Mouse (Mus musculus) macrophage (primary cell): Measurements from ENCODE around the gene Vdac2. TPM values are rescaled to one million over a fixed set of nuclear protein-coding genes. Genes with fewer than 3 reads are reported as not detected.
A peak's percentile ranks its signal among the peaks of the same experiment; 100 is the strongest.

Experiments used
- H3K27ac ChIP-seq: fragments of 350-480 bp; formaldehyde crosslinking; 2 replicates; pipeline ENCODE4 v1.9.0; 2021
- H3K36me3 ChIP-seq: fragments of 350-480 bp; formaldehyde crosslinking; 2 replicates; pipeline ENCODE4 v1.9.0; 2021; ENCODE audit errors: inconsistent target
- H3K4me3 ChIP-seq: fragments of 350-480 bp; formaldehyde crosslinking; 2 replicates; pipeline ENCODE4 v1.9.0; 2021; ENCODE audit errors: inconsistent target
- H3K79me2 ChIP-seq: fragments of 350-480 bp; formaldehyde crosslinking; 2 replicates; pipeline ENCODE4 v1.9.0; 2021; ENCODE audit errors: inconsistent target
- WGBS: methylation state at CpG from one replicate; pipeline ENCODE4 v1.1.7; 2026; ENCODE audit warnings: inconsistent platforms; ENCODE audit not compliant: missing documents; 5-methylcytosine and 5-hydroxymethylcytosine counted together
- polyA plus RNA-seq: library from polyadenylated mRNA; stranded (reverse); fragments of 250-400 nt; gene quantifications from 3 replicates; pipeline ENCODE4 v1.2.4, GENCODE M21; 2018; ENCODE audit warnings: inconsistent platforms

Gene Vdac2
- polyA plus RNA-seq, 1 experiment from 2014 or later = 425 TPM

DNA sequence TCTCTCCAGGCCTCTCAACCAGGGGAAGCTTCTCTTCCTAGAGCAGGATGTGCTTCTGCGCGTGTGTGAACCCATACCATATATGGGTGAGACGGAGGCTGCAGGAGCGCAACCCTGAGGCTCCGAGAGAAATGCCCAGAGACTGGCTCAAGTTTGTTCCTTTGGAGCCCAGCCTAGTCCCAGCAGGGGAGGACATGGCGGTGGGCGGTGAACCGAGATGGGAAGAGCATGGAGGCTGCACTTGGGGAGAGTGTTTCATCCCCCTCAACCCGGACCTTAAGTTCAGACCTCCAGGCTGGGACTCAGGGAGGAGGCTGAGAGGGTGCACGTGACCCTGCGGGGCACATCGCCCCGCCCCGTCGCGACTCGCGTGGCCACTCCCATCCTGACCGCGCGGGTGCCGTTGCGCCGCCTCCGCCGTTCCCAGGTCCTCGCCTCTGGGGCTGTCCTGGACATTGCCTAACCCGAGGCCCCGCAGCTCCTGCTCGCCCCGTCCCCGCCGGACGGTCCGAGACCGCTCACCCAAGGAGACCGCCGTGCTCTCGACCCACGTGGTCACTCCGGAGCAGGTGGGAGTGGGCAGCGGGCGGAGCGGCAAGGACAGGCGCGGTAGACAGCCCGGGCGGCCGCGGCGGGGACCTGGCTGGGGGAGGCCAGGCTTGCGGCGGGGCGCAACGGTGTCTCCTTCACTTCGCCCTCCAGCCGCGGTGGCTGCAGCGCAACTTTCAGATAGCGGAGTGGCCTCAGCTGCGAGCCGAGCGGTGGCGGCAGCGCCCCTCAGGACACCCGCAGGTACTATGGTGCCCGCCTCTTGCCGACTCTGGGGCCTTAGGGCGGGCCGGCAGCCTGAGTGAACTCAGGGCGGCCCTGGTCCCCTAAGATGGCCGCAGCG lies 6.1 kb downstream of the Vdac2 start:
- peak overlapping the region; percentile 100 for H3K4me3 ChIP-seq
- H3K36me3 ChIP-seq = peaks cover 28% of the 10 kb centered on the region
- peak overlapping the region; percentile 93 for H3K27ac ChIP-seq
- H3K79me2 ChIP-seq = peaks cover 47% of the 10 kb centered on the region
- WGBS = under 1% methylated on average over 71 of the region's 73 CpGs

DNA sequence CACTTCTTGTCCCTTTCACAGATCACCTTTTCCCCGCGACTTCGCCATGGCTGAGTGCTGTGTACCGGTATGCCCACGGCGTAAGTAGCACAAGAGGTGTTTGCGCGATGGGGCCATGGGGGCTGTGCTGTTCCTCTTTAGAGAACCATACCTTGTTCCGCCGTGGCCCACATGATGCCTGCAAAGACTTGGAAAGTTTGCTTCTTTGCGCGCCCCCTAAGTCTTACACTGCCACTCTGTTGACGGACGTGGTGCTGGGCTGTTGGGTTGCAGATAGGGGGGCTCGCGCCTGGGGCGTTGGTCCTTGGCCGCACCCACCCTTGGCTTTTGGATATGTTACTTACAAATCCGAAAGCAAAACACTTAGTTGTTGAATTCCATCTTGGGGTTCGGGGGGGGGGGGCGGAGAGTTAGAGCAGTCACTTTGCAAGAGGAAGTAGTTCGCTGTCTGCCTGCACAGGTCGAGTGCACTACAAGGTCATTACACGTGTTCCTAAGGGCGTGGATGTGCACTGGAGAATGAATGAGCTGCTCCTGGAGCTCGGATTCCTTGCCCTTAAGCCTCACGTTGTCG lies 6.9 kb downstream of the Vdac2 start:
- H3K4me3 ChIP-seq = peak overlapping the region; percentile 100
- H3K79me2 ChIP-seq = peaks cover 55% of the 10 kb centered on the region
- H3K36me3 ChIP-seq = peaks cover 34% of the 10 kb centered on the region
- under 1% methylated on average over 28 of the region's 28 CpGs for WGBS
- peak overlapping the region; percentile 93 for H3K27ac ChIP-seq

- no peak overlapping the region for H3K27ac ChIP-seq
- 92% methylated on average over 8 of the region's 8 CpGs for WGBS
These were observed 13.4 kb downstream of the Vdac2 start for GRCm38 (mm10) chr14:21838336-21839017.

DNA sequence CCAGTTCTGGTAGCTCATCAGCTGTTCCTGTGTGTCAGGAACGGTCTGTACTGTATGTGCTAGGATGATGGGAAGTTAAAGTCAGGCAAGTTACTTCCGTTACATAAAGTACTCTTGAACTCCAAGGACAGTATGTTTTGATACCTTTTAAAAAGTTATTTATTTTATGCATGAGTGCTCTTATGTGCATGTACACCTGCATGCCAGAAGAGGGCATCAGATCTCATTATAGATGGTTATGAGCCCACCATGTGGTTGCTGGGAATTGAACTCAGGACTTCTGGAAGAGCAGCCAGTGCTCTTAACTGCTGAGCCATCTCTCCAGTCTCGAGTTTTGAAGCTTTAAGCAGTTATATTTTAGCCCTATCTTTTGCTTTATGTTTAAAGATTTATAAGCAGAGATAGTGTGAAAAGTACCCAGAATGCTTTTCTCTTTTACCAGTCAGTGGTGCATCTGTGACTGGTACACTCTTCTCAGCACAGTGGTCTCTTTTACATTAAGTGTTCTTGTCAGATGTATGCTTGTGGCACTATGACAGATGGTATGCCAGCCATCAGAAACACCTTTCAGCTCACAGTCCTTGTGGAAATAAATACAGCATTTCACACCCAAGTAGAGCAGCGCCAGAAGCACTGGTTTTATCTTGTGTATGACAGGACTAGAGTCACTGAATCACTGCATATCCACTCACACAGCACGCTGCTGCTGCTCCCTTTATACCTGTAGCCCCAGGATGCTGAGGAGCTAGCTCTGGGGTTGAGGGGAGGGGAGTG lies 17.0 kb downstream of the Vdac2 start:
- 95% methylated on average over 5 of the region's 5 CpGs for WGBS
- Histone ChIP-seq H3K36me3 (peaks cover 82% of the 10 kb centered on the region), H3K27ac (no peak overlapping the region), H3K79me2 (peaks cover 84% of the 10 kb centered on the region), H3K4me3 (no peak overlapping the region)

More at GRCm38 (mm10) chr14:21838336-21839017, 13.4 kb downstream of the Vdac2 start:
- H3K79me2 ChIP-seq = peaks cover 98% of the 10 kb centered on the region
- peaks cover 83% of the 10 kb centered on the region for H3K36me3 ChIP-seq
- H3K4me3 ChIP-seq = no peak overlapping the region

DNA sequence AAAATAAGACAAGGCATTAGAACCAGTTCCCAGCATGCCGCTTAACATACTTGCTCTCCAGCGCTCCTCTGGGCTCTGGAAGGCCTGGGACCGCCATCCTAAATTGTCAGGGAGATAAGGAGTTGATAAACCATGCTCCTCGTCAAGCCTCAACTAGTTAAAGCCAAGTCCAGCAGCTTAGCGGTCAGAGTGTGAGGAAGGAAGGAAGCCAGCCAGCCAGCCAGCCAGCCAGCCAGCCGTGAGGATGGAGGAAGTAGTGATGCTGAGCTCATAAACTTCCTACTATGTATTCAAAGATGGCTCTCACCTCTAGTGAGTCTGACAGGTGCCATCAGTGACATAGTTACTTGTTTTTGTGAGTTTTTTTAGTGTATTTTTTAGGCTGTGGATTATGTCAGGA lies 18.2 kb downstream of the Vdac2 start:
- H3K36me3 ChIP-seq = peaks cover 69% of the 10 kb centered on the region
- H3K79me2 ChIP-seq = peaks cover 75% of the 10 kb centered on the region
- H3K4me3 ChIP-seq = no peak overlapping the region
- WGBS = 60% methylated on average over 6 of the region's 6 CpGs
- no peak overlapping the region for H3K27ac ChIP-seq

DNA sequence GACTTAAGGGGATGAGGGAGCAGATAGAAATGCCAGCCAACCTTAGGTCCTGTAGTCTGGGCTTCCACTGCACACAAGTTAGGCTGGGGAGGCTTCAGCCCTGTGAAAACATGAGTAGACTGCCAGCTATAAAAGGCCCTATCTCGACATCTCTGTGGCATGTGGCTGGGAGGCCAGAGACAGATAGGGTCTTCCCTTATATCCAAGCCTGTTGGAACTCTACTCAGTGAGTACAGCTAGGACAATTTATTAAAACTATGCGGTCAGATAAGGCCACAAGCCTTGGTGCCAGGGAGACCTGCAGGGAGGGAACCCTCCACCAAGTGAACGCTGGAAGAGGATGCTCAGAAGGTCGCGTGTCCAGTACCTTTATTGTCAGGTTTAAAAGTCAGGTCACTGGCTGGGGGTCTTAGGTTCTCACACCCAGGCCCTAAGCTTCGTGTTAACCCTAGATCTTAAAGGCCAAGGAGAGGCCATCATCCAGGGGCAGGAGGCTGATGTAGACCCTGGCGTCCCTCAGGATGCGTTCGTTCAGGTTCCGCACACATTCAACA lies 21.9 kb downstream of the Vdac2 start:
- 46% methylated on average over 10 of the region's 10 CpGs for WGBS
- Histone ChIP-seq H3K27ac (no peak overlapping the region), H3K4me3 (no peak overlapping the region), H3K79me2 (peaks cover 39% of the 10 kb centered on the region), H3K36me3 (peaks cover 37% of the 10 kb centered on the region)

GRCm38 (mm10) chr14:21847381-21848165 lies 22.5 kb downstream of the Vdac2 start:
- H3K27ac ChIP-seq = peak overlapping the region; percentile 69
- peaks cover 30% of the 10 kb centered on the region for H3K36me3 ChIP-seq
- peaks cover 32% of the 10 kb centered on the region; the same call in 1 of the 2 replicates for H3K79me2 ChIP-seq
- 2% methylated on average over 50 of the region's 50 CpGs for WGBS
- peak overlapping the region; percentile 61 for H3K4me3 ChIP-seq

GRCm38 (mm10) chr14:21848166-21849154 lies 23.4 kb downstream of the Vdac2 start, which contains the start of gene Comtd1:
Gene Comtd1, minus strand, starts transcription at chr14:21848977.
- Histone ChIP-seq H3K36me3 (peaks cover 29% of the 10 kb centered on the region), H3K27ac (peak within 1 kb of the TSS; percentile 69), H3K4me3 (peak within 1 kb of the TSS; percentile 61), H3K79me2 (peaks cover 25% of the 10 kb centered on the region; the same call in 1 of the 2 replicates)
- 1% methylated on average over 51 of the region's 51 CpGs for WGBS

DNA sequence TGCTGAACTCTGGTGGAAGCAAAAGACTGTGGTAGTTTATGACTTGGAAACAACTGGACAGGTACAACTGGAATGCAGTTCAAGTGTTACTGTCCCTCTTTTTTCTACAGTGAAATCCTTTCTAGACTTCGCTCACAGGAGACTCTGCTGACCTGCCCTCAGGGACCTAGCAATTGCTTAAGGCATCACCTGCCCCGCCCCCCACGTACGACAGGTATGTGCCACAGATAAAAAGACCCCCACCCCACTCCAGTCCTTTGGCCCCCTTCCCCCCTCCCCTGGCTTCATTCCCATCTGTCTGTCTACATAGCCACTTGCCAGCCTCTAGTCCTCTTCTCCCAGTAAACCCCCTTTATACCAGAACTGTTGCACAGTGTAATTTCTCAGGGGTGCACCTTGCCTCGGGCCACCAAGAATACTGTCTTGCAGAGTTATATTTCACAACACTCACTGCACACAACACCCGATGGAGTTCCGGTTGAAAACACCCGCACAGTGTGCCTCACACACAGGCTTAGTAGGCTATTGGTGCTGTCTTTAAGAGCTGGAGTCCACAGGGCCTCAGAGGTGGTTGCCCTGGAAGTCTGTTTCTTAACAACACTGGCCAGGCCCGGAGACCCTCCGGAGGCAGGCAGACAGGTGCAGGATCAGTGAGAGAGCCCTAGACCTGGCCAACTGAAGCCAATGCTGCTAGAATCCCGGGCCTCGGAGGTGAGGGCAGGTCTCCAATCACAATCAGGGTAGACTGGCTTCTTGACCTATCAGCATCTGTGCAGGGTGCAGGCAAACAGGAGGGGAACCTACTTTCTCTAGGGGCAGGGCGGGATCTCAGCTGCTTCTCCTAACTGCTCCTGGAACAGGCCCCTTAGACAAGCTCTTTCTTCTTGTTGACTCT lies 24.7 kb downstream of the Vdac2 start:
- no peak overlapping the region for H3K27ac ChIP-seq

DNA sequence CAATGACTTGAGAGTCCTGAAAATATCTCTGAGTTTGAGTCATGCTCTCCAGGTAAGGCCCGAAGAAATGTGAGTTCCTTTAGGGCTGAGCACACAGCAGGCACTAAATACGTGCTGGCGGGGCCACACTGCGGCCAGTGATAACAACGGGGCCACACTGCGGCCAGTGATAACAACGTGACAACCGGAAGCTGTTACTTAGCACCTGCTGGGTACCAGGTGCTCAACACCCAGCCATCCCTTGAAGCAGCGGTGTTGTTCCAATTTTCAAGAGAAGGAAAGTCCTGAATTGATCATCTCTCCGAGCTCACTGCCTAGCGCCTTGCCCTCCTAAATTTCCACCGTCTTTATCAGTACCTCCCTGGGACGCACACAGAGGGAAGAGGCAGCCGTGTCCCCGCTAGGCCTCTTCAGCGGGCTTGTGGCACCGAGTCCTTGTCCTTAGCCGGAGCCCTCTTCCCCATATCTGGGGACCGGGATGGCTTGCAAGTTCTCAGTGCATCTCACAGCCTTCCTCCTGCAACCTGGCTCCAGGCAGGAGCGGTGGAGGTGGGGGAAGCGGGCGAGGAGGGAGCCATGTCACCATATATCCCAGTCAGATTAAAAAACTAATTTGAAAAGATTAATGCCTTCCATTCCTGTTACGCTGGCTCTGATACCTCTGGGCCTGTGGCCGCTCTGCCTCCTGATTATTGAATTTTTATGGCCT lies 25.5 kb downstream of the Vdac2 start:
- Histone ChIP-seq H3K27ac (no peak overlapping the region), H3K4me3 (no peak overlapping the region), H3K36me3 (peaks cover 8% of the 10 kb centered on the region), H3K79me2 (peaks cover 4% of the 10 kb centered on the region; the same call in 1 of the 2 replicates)
- WGBS = 95% methylated on average over 24 of the region's 24 CpGs

More for the DNA sequence above, 24.7 kb downstream of the Vdac2 start:
- Histone ChIP-seq H3K79me2 (peaks cover 12% of the 10 kb centered on the region; the same call in 1 of the 2 replicates), H3K4me3 (no peak overlapping the region), H3K36me3 (peaks cover 16% of the 10 kb centered on the region)
- 84% methylated on average over 10 of the region's 13 CpGs for WGBS
